Mouse (Mus musculus) liver, adult 2 months (tissue): ENCODE data around the gene Dlg3.

Experiments
- CTCF ChIP-seq: fragments of 200-500 bp; IDR thresholded peaks from 2 replicates; pipeline ENCODE4 v1.5.1; 2011; ENCODE audit warnings: low read depth, low read length, control low read depth
- POLR2A ChIP-seq: fragments of 200-500 bp; IDR thresholded peaks from 2 replicates; pipeline ENCODE4 v1.6.1; 2011; ENCODE audit warnings: low read length, control low read depth; ENCODE audit not compliant: insufficient read depth; ENCODE audit errors: extremely low read depth

GRCm38 (mm10) chrX:100734359-100734758, 33.2 kb upstream of the Dlg3 start:
- TF ChIP-seq CTCF = no peak
- TF ChIP-seq POLR2A = no peak
